Mouse (Mus musculus): ENCODE measurements around the gene Lrrn2. TPM values are rescaled to one million over a fixed set of nuclear protein-coding genes. Genes with fewer than 3 reads are reported as not detected.

Lrrn2 gene
- polyA plus RNA-seq (2015; fragmentation: Nextera tagmentation; extraction: Ambion mirVana): 0.17 and 0.23 TPM in 2 replicates

- H3K9ac ChIP-seq: no peak within 1 kb of the TSS
Observed at GRCm38 (mm10) chr1:132880161-132881005, at the start of gene Lrrn2. Lrrn2 (plus strand) TSS chr1:132880273.

DNA sequence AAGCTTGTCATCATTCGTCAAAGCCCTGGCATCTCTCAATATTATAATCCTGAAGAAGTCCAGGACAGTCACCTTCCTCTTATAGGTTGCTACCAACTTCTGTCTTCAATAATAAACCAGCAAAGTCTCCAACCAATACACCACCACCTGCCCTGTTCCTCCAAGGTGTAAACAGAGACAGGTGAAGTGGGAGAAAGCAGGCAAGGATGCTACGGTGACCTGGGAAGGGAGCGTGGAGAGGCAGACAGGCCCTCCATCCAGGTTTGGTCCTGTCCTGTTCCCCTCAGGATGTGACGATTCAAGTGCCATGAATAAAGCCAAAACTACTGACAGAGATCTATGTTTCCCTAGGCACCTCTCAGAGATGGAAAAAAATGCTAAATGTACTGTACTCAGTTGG, 48.1 kb upstream of the Lrrn2 start:
- no peaks in the 10 kb centered on the region for H3K27me3 ChIP-seq
- no peak overlapping the region for H3K9ac ChIP-seq
- H3K27ac ChIP-seq (replicated peaks): no peak overlapping the region
- no peak for ATAC-seq (ENCODE audit: insufficient read depth)
- 71% methylated on average over 4 of the region's 4 CpGs for WGBS (ENCODE audit: insufficient replicate concordance)
- no peak overlapping the region for H3K4me3 ChIP-seq (replicated peaks)
- H3K36me3 ChIP-seq (replicated peaks): no peaks in the 10 kb centered on the region
- H3K4me1 ChIP-seq (replicated peaks): no peaks in the 10 kb centered on the region
- H3K9me3 ChIP-seq (replicated peaks): no peaks in the 10 kb centered on the region
- H3K4me2 ChIP-seq: no peak overlapping the region

More at GRCm38 (mm10) chr1:132880161-132881005, at the start of gene Lrrn2:
- Histone ChIP-seq H3K9me3 (replicated peaks) (no peaks in the 10 kb centered on the region), H3K4me2 (peak within 1 kb of the TSS; percentile 59), H3K27me3 (peaks cover 82% of the 10 kb centered on the region), H3K36me3 (replicated peaks) (no peaks in the 10 kb centered on the region), H3K27ac (replicated peaks) (no peak within 1 kb of the TSS), H3K4me1 (replicated peaks) (0 out of 2 replicates have a peak, but pooled peaks cover 10% of the 10 kb centered on the region), H3K4me3 (replicated peaks) (peak within 1 kb of the TSS; percentile 40)
- WGBS (ENCODE audit: insufficient replicate concordance): under 1% methylated on average over 78 of the region's 80 CpGs
- ATAC-seq (ENCODE audit: insufficient read depth): no peak

DNA sequence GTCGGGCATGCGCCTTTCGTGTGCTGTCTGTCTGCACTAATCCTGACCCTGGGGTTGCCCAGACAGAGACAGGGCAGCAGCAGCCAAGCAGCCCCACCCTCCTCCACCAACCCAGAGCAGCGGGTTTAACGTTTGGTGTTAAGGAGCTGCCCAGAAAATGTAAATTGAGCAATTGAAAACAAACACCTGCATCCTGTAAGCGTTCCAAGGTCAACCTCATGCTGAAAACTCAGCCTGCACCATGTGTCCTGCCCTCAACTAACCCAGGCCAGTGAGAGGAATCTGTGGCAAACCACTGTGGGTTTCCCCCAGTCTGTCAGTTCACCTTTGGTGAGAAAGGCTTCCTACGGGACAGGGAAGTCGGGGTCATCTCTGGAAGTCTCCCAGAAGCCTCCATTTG, 46.0 kb upstream of the Lrrn2 start:
- no peak for ATAC-seq (ENCODE audit: insufficient read depth)
- Histone ChIP-seq H3K27ac (replicated peaks) (no peak overlapping the region), H3K36me3 (replicated peaks) (no peaks in the 10 kb centered on the region), H3K9me3 (replicated peaks) (no peaks in the 10 kb centered on the region), H3K4me3 (replicated peaks) (no peak overlapping the region), H3K27me3 (no peaks in the 10 kb centered on the region), H3K9ac (no peak overlapping the region), H3K4me2 (no peak overlapping the region), H3K4me1 (replicated peaks) (no peaks in the 10 kb centered on the region)
- 36% methylated on average over 8 of the region's 8 CpGs for WGBS (ENCODE audit: insufficient replicate concordance)

DNA sequence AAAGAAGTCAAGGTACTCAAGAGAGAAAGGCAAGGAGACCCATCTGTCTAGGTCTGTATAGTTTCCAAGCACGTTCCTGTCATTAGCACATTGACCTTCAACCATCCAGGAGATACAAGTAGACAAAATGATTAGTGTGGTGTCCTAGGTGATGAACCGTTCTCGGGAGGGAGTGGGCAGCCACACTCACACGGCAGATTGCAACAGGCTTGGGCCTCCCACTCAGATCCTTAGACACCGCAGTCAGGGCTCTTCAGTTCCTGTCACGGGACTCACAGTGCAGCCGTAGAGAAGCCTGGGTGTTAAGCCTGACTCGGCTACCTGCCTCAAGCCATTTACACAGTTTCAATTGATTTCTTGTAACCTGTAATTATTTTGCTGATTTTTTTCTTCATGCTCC, 43.2 kb upstream of the Lrrn2 start:
- Histone ChIP-seq H3K4me2 (no peak overlapping the region), H3K36me3 (replicated peaks) (no peaks in the 10 kb centered on the region), H3K9me3 (replicated peaks) (no peaks in the 10 kb centered on the region), H3K27me3 (no peaks in the 10 kb centered on the region; the same call in 1 of the 2 replicates), H3K4me3 (replicated peaks) (no peak overlapping the region), H3K9ac (no peak overlapping the region), H3K4me1 (replicated peaks) (no peaks in the 10 kb centered on the region), H3K27ac (replicated peaks) (no peak overlapping the region)
- no peak for ATAC-seq (ENCODE audit: insufficient read depth)
- 57% methylated on average over 8 of the region's 8 CpGs for WGBS (ENCODE audit: insufficient replicate concordance)

- no peaks in the 10 kb centered on the region for H3K4me1 ChIP-seq (replicated peaks)
Observed at GRCm38 (mm10) chr1:132837691-132838090, 42.4 kb upstream of the Lrrn2 start.

DNA sequence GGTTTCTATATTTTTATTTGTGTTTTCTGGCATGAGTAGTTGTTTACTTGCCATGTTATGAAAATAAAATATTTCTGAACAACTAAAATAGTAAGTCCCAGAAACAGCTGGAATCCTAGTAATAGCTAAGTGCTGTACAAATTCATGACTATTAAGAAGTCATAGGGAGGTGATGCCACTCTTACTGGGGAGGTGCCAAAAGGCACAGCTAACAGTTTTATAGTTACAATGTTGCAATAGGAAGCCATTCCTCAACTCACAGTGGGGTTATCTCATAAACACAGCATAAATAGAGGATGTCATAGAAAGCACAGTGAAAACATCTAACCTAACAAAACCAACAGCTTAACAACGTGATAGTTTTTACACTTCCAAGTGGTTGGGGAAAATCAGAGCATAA, 41.7 kb upstream of the Lrrn2 start:
- 47% methylated on average over 1 of the region's 1 CpGs for WGBS (ENCODE audit: insufficient replicate concordance)
- Histone ChIP-seq H3K36me3 (replicated peaks) (no peaks in the 10 kb centered on the region), H3K9ac (no peak overlapping the region), H3K4me2 (no peak overlapping the region), H3K4me3 (replicated peaks) (no peak overlapping the region), H3K27me3 (no peaks in the 10 kb centered on the region; the same call in 1 of the 2 replicates), H3K4me1 (replicated peaks) (no peaks in the 10 kb centered on the region), H3K27ac (replicated peaks) (no peak overlapping the region), H3K9me3 (replicated peaks) (no peaks in the 10 kb centered on the region)
- ATAC-seq (ENCODE audit: insufficient read depth): no peak

More at GRCm38 (mm10) chr1:132837691-132838090, 42.4 kb upstream of the Lrrn2 start:
- ATAC-seq (ENCODE audit: insufficient read depth): no peak
- Histone ChIP-seq H3K27ac (replicated peaks) (no peak overlapping the region), H3K4me2 (no peak overlapping the region), H3K36me3 (replicated peaks) (no peaks in the 10 kb centered on the region), H3K9me3 (replicated peaks) (no peaks in the 10 kb centered on the region), H3K4me3 (replicated peaks) (no peak overlapping the region), H3K27me3 (no peaks in the 10 kb centered on the region; the same call in 1 of the 2 replicates), H3K9ac (no peak overlapping the region)
- 51% methylated on average over 5 of the region's 5 CpGs for WGBS (ENCODE audit: insufficient replicate concordance)

- WGBS (ENCODE audit: insufficient replicate concordance): 68% methylated on average over 10 of the region's 10 CpGs
- no peak for ATAC-seq (ENCODE audit: insufficient read depth)
- no peak overlapping the region for H3K9ac ChIP-seq
- H3K27me3 ChIP-seq: no peaks in the 10 kb centered on the region; the same call in 1 of the 2 replicates
- H3K9me3 ChIP-seq (replicated peaks): no peaks in the 10 kb centered on the region; the same call in 1 of the 2 replicates
- no peaks in the 10 kb centered on the region for H3K36me3 ChIP-seq (replicated peaks)
- no peak overlapping the region for H3K27ac ChIP-seq (replicated peaks)
- no peak overlapping the region for H3K4me3 ChIP-seq (replicated peaks)
- H3K4me1 ChIP-seq (replicated peaks): no peaks in the 10 kb centered on the region
- H3K4me2 ChIP-seq: no peak overlapping the region
Observed at GRCm38 (mm10) chr1:132843612-132844011, 36.5 kb upstream of the Lrrn2 start.

GRCm38 (mm10) chr1:132844088-132844804, 35.8 kb upstream of the Lrrn2 start:
- no peak overlapping the region for H3K9ac ChIP-seq
- WGBS (ENCODE audit: insufficient replicate concordance): 79% methylated on average over 20 of the region's 20 CpGs
- no peaks in the 10 kb centered on the region for H3K4me1 ChIP-seq (replicated peaks)
- H3K27me3 ChIP-seq: no peaks in the 10 kb centered on the region; the same call in 1 of the 2 replicates
- no peaks in the 10 kb centered on the region for H3K36me3 ChIP-seq (replicated peaks)
- no peak for ATAC-seq (ENCODE audit: insufficient read depth)
- H3K4me2 ChIP-seq: no peak overlapping the region
- H3K9me3 ChIP-seq (replicated peaks): no peaks in the 10 kb centered on the region; the same call in 1 of the 2 replicates
- no peak overlapping the region for H3K27ac ChIP-seq (replicated peaks)
- no peak overlapping the region for H3K4me3 ChIP-seq (replicated peaks)

- no peak for ATAC-seq (ENCODE audit: insufficient read depth)
- H3K27me3 ChIP-seq: no peaks in the 10 kb centered on the region
- H3K9ac ChIP-seq: no peak overlapping the region
- H3K4me1 ChIP-seq (replicated peaks): no peaks in the 10 kb centered on the region
- H3K36me3 ChIP-seq (replicated peaks): no peaks in the 10 kb centered on the region
- no peak overlapping the region for H3K4me3 ChIP-seq (replicated peaks)
- WGBS (ENCODE audit: insufficient replicate concordance): 77% methylated on average over 8 of the region's 8 CpGs
- H3K27ac ChIP-seq (replicated peaks): no peak overlapping the region
- no peaks in the 10 kb centered on the region; the same call in 1 of the 2 replicates for H3K9me3 ChIP-seq (replicated peaks)
- H3K4me2 ChIP-seq: no peak overlapping the region
Observed at GRCm38 (mm10) chr1:132845766-132846165, 34.3 kb upstream of the Lrrn2 start.

- Histone ChIP-seq H3K4me1 (replicated peaks) (no peaks in the 10 kb centered on the region), H3K9ac (no peak overlapping the region), H3K4me2 (no peak overlapping the region), H3K4me3 (replicated peaks) (no peak overlapping the region), H3K36me3 (replicated peaks) (no peaks in the 10 kb centered on the region), H3K27ac (replicated peaks) (no peak overlapping the region), H3K9me3 (replicated peaks) (no peaks in the 10 kb centered on the region; the same call in 1 of the 2 replicates), H3K27me3 (no peaks in the 10 kb centered on the region)
- ATAC-seq (ENCODE audit: insufficient read depth): no peak
- 43% methylated on average over 5 of the region's 5 CpGs for WGBS (ENCODE audit: insufficient replicate concordance)
Observed at GRCm38 (mm10) chr1:132850809-132851208, 29.3 kb upstream of the Lrrn2 start.

DNA sequence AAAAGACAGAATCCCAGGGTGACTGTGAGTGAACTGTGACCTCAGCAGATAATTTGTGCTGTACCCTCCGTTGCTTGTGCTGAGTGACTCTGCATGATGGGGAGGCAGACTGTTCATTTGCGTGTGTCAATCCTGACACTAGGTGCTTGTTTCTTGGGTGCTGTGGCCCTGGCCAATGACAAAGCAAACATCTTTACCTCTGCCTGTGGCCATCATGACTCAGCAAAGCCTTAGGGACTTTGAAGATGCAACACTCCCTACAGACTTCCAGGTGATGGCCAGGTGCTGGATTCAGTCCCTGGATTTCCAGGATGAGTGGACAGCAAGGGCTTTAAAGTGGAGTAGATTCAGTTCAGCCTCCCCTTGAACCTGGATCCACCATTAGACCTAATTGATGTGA, 28.8 kb upstream of the Lrrn2 start:
- H3K9ac ChIP-seq: no peak overlapping the region
- H3K27ac ChIP-seq (replicated peaks): no peak overlapping the region
- 46% methylated on average over 2 of the region's 2 CpGs for WGBS (ENCODE audit: insufficient replicate concordance)
- no peak for ATAC-seq (ENCODE audit: insufficient read depth)
- H3K36me3 ChIP-seq (replicated peaks): no peaks in the 10 kb centered on the region
- H3K4me1 ChIP-seq (replicated peaks): no peaks in the 10 kb centered on the region
- no peak overlapping the region for H3K4me2 ChIP-seq
- no peak overlapping the region for H3K4me3 ChIP-seq (replicated peaks)
- H3K9me3 ChIP-seq (replicated peaks): no peaks in the 10 kb centered on the region; the same call in 1 of the 2 replicates
- no peaks in the 10 kb centered on the region for H3K27me3 ChIP-seq
